Mouse (Mus musculus) regulatory T cell (primary cell): Measurements from ENCODE around the gene Smim22.

ENCODE experiments used
- in situ Hi-C: fragments of 300-600 bp; cut with MboI, MseI; formaldehyde crosslinking; loops from one replicate; pipeline ENCODE4 v1.15.1; 2025; ENCODE audit warnings: high pct_unique_total_duplicates

The Smim22 gene

GRCm38 (mm10) chr16:5007067-5007466 lies at the start of gene Smim22:
Smim22 (plus strand) TSS chr16:5007288.
- in situ Hi-C loops: no loop called here

- in situ Hi-C loops: no loop called here
Measured at GRCm38 (mm10) chr16:4957446-4957845, 49.6 kb upstream of the Smim22 start.

DNA sequence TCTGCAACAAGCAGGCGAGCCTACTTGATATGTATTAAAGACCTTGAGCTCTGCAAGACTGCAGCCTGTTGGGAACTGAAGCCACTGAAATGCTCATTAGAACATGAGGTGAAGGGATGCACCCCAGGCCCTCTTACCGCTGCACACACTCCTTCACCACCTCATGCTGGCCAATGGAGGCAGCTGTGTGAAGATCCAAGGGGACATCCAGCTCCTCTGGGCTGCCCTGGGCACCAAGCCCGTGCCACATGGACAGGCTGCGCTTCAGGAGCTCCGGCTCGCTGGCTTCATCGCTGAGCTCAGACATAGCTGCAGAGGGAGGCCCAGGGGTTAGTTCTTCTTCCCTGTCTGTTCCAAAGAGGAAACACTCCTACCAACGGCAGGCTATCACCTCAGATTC lies 46.8 kb upstream of the Smim22 start:
- in situ Hi-C loops: loop anchor here (5.0 to 10.0 kb wide), 2 partner anchors 62 to 75 kb away; partner anchors contain the start of genes Mgrn1 and Ubald1

DNA sequence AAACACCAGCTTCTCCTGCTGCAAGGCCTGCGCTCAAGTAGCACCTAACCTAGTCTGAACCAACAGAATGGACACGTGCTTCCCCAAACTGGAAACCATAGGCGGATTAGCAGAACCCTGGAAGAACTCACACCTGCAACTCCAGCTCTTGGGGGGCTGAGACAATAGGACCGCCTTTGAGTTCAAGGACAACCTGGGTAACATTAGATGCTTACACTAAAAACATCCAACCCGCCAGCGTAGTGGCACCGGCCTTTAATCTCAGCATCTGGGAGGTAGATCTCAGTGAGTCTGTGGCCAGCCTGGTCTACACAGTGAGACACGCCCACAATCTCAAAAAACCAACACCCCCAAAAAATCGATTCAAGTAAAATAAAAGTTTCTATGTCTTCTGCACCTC lies 43.7 kb upstream of the Smim22 start:
- in situ Hi-C loops: loop anchor here (5.0 to 10.0 kb wide), 2 partner anchors 59 to 79 kb away; partner anchors contain the start of genes Mgrn1 and Ubald1

GRCm38 (mm10) chr16:4963797-4964709 lies 43.0 kb upstream of the Smim22 start, which contains the start of gene Anks3:
Anks3 (minus strand) TSS chr16:4964205.
- in situ Hi-C loops: loop anchor here (5.0 to 10.0 kb wide), 2 partner anchors 58 to 79 kb away; partner anchors contain the start of genes Mgrn1 and Ubald1

GRCm38 (mm10) chr16:4964731-4965391 lies 42.2 kb upstream of the Smim22 start:
- in situ Hi-C loops: loop anchor here (5.0 to 10.0 kb wide), 2 partner anchors 57 to 80 kb away; partner anchors contain the start of genes Mgrn1 and Ubald1

DNA sequence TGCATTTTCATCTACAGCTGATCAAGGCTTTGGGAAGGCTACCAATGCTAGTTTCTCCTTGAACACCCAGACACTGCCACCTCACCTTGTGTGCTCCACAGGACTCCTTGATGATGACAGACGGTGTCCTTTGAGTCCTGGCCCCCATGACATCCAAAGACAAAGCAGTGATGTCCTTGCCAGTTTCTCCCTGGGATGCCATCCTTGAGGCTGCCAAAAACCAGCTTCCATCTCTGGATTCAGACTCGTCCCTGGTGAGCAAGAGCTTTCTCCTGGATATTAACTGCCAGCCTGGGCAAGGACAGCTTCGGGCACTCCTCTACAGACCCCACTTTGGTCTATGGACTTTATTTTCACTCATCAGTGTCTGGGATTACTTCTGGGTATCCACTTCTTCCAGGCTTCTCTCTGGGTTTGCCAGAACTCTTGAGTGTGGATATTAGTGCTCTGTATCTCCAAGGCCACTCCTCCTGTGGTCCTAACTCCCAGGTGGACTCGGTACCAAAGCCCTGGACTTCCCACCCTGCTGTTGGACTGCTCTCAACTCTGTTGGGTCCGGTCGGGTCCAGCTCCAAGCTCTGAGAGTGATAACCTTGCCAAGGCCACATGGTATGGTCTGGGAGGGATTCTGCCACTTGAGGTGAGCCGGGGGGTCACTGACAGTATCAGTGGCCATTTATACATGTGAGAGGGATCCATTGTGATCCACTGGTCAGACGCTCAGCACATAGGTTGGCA lies 41.5 kb upstream of the Smim22 start:
- in situ Hi-C loops: loop anchor here (10.0 kb wide), 1 partner anchor 81 kb away; the partner anchor contains the start of genes Mgrn1 and Ubald1

- in situ Hi-C loops: loop anchor here (10.0 kb wide), 1 partner anchor 84 kb away; the partner anchor contains the start of genes Mgrn1 and Ubald1
Measured at GRCm38 (mm10) chr16:4968426-4968825, 38.7 kb upstream of the Smim22 start.

DNA sequence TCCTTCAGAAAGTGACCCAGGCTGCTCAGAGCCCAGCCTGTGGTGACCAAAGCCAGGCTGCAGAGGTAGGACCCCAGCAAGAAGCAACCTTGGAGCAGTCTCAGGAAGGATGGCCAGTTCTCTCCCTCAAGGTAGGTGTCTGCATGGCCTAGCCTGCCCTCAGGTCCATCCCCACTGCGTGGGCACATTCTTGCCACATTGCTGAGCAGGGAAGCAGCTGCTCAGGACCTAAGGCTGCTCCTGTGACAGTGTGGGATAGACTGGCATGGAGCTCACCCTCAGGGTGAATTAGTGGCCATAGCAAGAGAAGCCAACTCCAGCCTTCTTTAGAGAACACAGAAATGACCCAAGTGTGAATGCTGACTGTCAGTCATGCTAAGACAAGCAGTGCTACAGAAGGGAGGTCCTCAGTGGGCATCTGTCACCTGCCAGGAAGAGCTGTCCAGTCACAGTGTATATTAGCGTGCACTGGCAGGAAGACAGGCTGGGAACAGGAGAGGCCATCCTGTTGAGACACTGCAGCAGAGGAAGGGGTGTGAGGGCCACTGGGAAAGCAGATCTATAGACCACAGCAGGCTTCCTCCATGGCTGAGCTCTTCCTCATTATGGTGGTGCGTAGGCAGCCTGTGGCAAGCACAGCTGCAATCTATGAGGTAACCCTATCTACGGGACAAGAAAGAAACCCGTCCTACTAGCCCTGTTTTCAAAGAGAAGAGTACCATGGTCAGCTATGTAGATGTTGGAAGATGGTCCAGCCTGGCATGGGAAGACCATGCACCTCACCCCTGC lies 37.8 kb upstream of the Smim22 start:
- in situ Hi-C loops: loop anchor here (10.0 kb wide), 1 partner anchor 84 kb away; the partner anchor contains the start of genes Mgrn1 and Ubald1

- in situ Hi-C loops: no loop called here
Measured at GRCm38 (mm10) chr16:4971626-4972025, 35.5 kb upstream of the Smim22 start.

DNA sequence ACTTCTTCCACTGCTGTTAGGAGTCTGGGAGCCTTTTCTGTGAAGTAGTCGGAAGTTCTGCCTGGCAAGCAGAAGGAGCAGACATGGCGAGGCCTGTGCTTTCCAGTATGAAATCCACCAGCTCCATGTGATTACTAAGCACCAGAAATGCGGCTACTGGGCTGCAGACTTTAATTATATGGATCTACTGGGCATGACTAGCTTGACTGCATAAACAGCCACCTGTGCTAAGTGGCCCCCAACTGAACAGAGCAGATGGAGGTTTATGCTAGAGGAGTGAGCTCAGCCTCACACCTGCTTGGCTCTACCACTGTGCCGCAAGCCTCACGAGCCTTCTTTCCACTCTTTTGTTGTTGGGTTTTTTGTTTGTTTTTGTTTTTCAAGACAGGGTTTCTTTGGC lies 32.6 kb upstream of the Smim22 start:
- in situ Hi-C loops: no loop called here

DNA sequence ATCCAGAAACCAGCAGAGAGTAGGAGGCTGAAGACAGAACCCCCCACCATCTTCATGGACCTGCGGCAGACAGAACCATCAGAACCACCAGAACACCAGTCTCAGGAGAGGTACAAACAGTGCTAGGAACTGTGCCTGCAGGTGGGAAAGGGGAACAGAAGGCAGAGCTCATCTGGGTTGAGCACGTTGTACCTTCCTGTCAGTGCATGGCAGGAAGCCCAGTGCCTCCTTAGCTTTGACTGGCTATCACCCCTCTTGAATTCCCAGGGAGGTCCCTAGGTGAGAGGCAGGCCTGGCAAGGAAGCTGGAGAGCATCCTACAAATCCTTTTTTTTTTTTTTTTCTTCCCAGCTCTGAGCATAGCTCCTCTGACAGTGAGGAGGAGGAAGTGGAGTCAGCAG lies 30.9 kb upstream of the Smim22 start:
- in situ Hi-C loops: no loop called here

DNA sequence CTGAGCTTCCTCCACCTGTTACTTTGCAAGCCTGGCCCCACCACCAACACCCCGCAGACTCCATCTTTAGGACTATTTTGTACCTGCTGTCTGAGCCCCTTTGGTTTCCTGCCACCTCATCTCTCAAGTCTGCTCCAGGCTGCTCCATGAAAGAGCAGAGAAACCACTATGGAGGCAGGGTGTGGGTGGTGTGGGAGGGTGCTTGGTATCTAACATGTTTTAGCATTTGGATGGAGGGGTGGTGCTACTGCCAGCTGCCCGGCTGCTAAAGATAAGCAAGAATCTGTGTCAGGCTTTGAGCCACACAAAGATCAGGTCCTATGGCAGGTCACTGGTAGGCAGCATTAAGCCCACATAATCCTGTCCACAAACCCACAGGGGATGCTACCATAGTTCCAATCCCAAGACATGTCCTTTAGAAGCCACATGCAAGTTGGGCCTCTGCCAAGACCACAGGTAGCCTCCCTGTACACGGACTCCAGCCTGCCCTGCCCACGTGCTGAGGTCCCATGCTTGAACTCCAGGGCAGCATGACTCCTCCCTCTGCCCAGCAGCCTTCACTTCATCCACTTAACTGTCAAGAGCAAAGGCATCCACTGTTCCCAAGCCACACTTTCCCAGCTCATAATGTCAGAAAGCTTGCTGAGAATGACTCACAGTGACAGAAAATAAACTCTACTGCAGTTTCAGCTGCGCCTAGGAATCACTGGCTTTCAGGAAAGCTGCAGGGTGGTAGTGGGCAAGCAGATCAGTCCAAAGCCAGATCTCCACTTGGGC lies 28.6 kb upstream of the Smim22 start:
- in situ Hi-C loops: no loop called here

- in situ Hi-C loops: loop anchor here (5.0 kb wide), 1 partner anchor 162 kb away; no protein-coding TSS in a partner anchor
Measured at GRCm38 (mm10) chr16:4979755-4980380, 27.2 kb upstream of the Smim22 start.

GRCm38 (mm10) chr16:4984717-4985116 lies 22.4 kb upstream of the Smim22 start:
- in situ Hi-C loops: loop anchor here (5.0 kb wide), 1 partner anchor 158 kb away; no protein-coding TSS in a partner anchor

DNA sequence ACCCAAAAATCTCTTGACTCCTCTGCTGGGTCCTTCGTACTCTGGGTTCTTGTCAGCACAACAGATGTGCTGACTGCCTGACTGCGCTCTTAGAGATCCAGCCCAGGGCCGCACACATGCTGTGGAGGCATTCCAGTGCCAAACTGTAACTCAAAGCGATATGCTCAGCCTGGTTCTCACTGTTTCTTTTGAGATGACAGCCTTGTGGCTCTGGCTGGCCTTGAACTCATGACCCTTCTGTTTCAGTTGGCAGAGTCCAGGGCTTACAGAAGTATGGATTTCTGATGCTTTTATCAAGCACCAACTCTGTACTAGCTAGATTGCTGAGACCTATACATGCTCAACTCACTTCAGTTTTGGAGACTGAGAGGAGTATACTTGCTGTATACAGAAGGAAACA lies 13.8 kb upstream of the Smim22 start:
- in situ Hi-C loops: no loop called here

GRCm38 (mm10) chr16:4997553-4997952 lies 9.5 kb upstream of the Smim22 start, which contains the start of gene Sept12:
Sept12 (minus strand) TSS chr16:4997852.
- in situ Hi-C loops: no loop called here

DNA sequence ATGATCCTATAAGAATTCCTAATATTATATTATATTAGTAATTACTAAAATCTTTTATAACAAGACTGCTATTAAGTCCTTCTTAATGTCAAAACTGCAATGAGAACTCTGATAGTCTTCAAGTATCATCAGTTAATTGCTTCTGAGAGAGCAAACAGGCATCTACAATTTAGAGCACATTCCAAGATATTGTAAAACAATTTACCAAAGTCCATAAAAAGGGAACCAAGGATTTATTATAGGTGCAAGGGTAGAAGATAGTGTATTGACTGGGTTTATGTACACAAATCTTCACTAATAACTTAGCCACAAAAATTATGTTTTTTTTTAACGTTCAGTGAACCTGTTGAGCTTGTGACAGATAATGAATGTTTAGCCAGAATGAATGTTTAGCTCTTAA lies 8.1 kb upstream of the Smim22 start:
- in situ Hi-C loops: no loop called here

DNA sequence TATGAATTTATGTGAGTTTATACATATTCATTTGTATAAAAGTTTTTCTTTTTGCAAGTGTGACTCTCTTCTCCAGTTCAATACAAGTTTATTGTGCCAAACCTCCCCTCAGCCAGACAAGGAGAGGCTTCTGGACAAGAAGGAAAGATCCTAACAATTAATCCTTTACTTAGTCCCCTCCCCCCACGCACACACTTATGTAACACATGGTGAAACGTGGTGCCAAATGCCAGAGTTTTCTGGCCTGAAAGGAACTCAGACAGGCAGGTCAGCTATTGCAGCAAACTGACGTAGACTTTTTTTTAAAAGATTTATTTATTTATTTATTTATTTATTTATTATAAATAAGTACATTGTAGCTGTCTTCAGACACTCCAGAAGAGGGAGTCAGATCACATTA lies 6.5 kb upstream of the Smim22 start:
- in situ Hi-C loops: no loop called here
